Mouse (Mus musculus) NIH3T3 (cell line): Measurements from ENCODE around the gene Nit1.

Experiments
- DNase-seq: peaks from one replicate; pipeline ENCODE4 v3.0.0-alpha.2; 2012; ENCODE audit warnings: low read depth

Gene Nit1

DNA sequence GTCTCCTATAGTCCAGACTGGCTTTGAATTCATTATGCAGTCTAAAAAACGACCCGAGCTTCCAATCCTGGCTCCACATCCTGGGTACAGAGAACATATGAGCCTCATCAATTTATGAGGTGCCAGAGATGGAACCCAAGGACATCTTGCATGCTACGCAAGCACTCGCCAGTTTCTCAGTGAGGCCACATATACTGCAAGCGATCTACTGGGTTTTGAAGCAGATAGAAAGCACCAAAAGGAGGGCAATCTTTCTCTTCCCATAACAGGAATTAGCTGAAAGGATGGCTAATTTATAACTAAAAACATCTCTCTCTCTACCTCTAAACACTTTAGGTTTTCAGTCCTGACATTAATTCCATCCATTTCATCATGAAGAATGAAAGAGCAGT lies 51.5 kb downstream of the Nit1 start:
- DNase-seq, result peak; percentile 55

- peak; percentile 78 for DNase-seq
These were observed 52.1 kb downstream of the Nit1 start for GRCm38 (mm10) chr1:171293351-171293750.

- DNase-seq, result no peak
These were observed 57.1 kb downstream of the Nit1 start for GRCm38 (mm10) chr1:171288328-171288727.
